Mouse (Mus musculus): ENCODE measurements at regions not wholly inside any gene's neighbourhood (a gene's known extent, or its start where the extent isn't known, plus 50 kb on each side); places are given as distances from the start of the nearest gene placed in this dataset.

DNA sequence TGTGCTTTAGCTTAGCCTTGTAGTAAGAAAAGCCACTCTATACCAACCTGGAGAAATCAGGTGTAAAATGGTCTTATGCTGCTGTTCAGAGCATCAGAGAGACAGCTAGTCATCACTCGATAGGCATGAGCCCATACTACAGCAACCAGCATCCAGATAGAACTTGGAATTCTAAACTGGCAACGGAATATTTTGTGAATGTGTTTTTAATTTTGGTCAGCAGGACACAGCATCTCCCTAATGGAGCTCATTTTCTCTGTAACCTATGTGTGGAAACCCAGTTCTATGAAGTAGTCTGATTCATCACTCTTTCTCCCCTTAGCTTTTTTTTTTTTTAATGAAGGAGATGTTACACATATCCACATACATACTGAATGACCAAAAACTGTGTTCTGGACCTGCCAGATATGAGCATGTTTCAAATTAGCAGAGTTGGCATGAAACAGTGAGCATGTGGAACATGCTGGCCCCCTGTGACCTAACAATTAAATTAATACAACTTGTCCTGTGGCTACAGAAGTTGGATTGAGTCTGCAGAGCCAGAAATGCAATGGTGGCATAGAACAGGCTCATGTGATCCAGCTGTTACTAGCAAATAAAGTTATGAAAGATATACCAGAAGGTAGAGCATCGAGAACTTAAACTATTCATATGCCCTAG lies 160.5 kb downstream of the Gipc2 start:
- Histone ChIP-seq H3K27ac (no peak overlapping the region), H3K9ac (replicated peaks) (no peak overlapping the region), H3K36me3 (replicated peaks; ENCODE audit: control insufficient read depth, insufficient read depth, low read depth) (no peaks in the 10 kb centered on the region), H3K9me3 (ENCODE audit: control insufficient read depth, low read length) (no peaks in the 10 kb centered on the region), H3K4me1 (replicated peaks; ENCODE audit: control insufficient read depth in 2 of 2, insufficient read depth in 2 of 2, low read length in 1 of 2) (no peaks in the 10 kb centered on the region), H3K4me2 (ENCODE audit: low read depth) (no peak overlapping the region), H3K4me3 (ENCODE audit: insufficient read depth in 1 of 2, low read depth in 2 of 2, low read length in 2 of 2) (no peak overlapping the region), H3K27me3 (ENCODE audit: control insufficient read depth, insufficient read depth, low read length) (no peaks in the 10 kb centered on the region)
- no peak for DNase-seq (ENCODE audit: low read depth in 3 of 3, low spot score in 3 of 3)
- TF ChIP-seq EP300 (IDR thresholded peaks at IDR 0.05; ENCODE audit: low read depth) (no peak), CTCF (IDR thresholded peaks at IDR 0.05; ENCODE audit: low read depth) (no peak)
- ATAC-seq (ENCODE audit: insufficient read depth) = no peak
- WGBS (ENCODE audit: insufficient replicate concordance) = 60% methylated on average over 3 of the region's 3 CpGs

DNA sequence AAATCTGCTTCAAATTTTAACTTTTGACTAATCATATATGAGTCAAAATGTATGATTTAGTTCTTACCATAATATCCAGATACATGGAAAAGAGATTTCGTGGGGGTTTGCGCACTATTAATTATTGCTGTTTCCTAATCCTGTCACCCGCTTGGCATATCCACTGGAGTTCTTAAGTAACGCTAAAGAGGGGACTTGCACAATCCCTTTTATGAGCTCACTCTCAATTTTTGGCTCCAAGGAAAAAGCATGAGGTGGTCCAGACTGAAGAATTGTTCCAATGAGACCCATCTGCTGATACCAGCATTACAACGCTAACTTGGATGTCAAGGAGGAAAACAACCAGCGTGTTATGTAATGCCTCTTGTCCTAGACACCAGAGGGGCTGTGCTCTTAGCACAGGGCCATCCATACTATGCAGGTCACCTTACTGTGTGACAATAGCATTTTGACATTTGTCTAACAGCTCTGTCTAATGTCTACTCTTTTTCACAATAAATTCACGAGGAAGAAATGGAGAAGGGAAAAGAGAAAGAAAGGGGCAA lies 161.5 kb downstream of the Gipc2 start:
- Histone ChIP-seq H3K4me2 (ENCODE audit: low read depth) (no peak overlapping the region), H3K4me3 (ENCODE audit: insufficient read depth in 1 of 2, low read depth in 2 of 2, low read length in 2 of 2) (no peak overlapping the region), H3K36me3 (replicated peaks; ENCODE audit: control insufficient read depth, insufficient read depth, low read depth) (no peaks in the 10 kb centered on the region), H3K9me3 (ENCODE audit: control insufficient read depth, low read length) (no peaks in the 10 kb centered on the region), H3K27ac (no peak overlapping the region), H3K27me3 (ENCODE audit: control insufficient read depth, insufficient read depth, low read length) (no peaks in the 10 kb centered on the region), H3K9ac (replicated peaks) (no peak overlapping the region), H3K4me1 (replicated peaks; ENCODE audit: control insufficient read depth in 2 of 2, insufficient read depth in 2 of 2, low read length in 1 of 2) (no peaks in the 10 kb centered on the region)
- DNase-seq (ENCODE audit: low read depth in 3 of 3, low spot score in 3 of 3) = no peak
- ATAC-seq (ENCODE audit: insufficient read depth) = no peak
- 63% methylated on average over 7 of the region's 7 CpGs for WGBS (ENCODE audit: insufficient replicate concordance)
- TF ChIP-seq EP300 (IDR thresholded peaks at IDR 0.05; ENCODE audit: low read depth) (no peak), CTCF (IDR thresholded peaks at IDR 0.05; ENCODE audit: low read depth) (no peak)

DNA sequence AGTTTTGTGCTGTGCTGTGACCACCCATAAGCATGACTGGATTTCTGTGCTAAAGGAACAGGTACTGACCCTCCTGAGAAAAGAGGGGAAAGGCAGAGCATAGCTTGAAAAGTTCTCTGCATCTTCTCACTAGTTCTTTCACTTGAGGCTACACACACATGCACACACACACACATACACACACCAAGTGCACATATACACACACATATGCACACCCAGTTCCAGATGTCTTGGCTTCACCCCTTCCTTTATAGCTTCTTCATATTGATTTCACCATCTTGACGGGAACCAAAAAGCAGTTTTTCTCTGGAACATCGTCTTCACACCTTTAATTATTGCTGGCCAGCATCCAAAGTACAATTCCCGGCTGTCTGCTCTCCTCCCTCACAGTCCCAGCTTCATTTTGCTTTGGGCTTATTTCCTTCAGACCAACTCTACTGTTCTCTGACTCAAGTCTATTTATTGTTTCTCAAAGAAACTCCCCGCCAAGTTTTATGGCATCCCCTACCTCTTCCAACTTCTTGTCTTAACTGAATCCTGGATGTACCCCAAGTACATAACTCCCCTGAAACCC lies 160.2 kb upstream of the Ptgfr start:
- H3K9ac ChIP-seq (replicated peaks) = no peak overlapping the region
- H3K4me1 ChIP-seq (replicated peaks; ENCODE audit: control insufficient read depth in 2 of 2, insufficient read depth in 2 of 2, low read length in 1 of 2) = no peaks in the 10 kb centered on the region
- H3K9me3 ChIP-seq (ENCODE audit: control insufficient read depth, low read length) = no peaks in the 10 kb centered on the region
- H3K27me3 ChIP-seq (ENCODE audit: control insufficient read depth, insufficient read depth, low read length) = no peaks in the 10 kb centered on the region
- no peak for DNase-seq (ENCODE audit: low read depth in 3 of 3, low spot score in 3 of 3)
- 65% methylated on average over 4 of the region's 4 CpGs for WGBS (ENCODE audit: insufficient replicate concordance)
- no peak overlapping the region for H3K27ac ChIP-seq
- H3K4me2 ChIP-seq (ENCODE audit: low read depth) = no peak overlapping the region
- TF ChIP-seq CTCF (IDR thresholded peaks at IDR 0.05; ENCODE audit: low read depth) = no peak
- TF ChIP-seq EP300 (IDR thresholded peaks at IDR 0.05; ENCODE audit: low read depth) = no peak
- ATAC-seq (ENCODE audit: insufficient read depth) = no peak
- no peak overlapping the region for H3K4me3 ChIP-seq (ENCODE audit: insufficient read depth in 1 of 2, low read depth in 2 of 2, low read length in 2 of 2)
- no peaks in the 10 kb centered on the region for H3K36me3 ChIP-seq (replicated peaks; ENCODE audit: control insufficient read depth, insufficient read depth, low read depth)

DNA sequence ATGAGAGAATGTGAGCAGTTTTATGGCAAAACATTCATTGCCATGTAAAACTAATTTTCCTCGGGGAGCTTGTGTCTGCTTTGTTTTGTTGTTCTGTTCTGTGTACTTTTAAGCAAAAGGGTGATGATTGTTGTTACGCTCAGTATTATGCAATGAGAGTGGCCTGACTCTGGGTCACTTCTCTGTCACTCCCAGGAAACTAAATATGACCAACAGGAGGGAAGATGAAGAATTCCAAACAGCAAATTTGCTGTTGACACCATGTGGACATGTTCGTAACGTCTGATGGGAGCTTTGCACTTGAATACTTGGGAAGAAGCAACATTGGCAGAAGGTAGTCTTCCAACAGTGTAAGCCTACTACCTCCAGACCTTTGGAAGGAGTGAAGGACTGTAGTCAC lies 159.7 kb upstream of the Ptgfr start:
- DNase-seq (ENCODE audit: low read depth in 3 of 3, low spot score in 3 of 3) (no peak), ATAC-seq (ENCODE audit: insufficient read depth) (no peak)
- Histone ChIP-seq H3K4me3 (ENCODE audit: insufficient read depth in 1 of 2, low read depth in 2 of 2, low read length in 2 of 2) (no peak overlapping the region), H3K27me3 (ENCODE audit: control insufficient read depth, insufficient read depth, low read length) (no peaks in the 10 kb centered on the region), H3K36me3 (replicated peaks; ENCODE audit: control insufficient read depth, insufficient read depth, low read depth) (no peaks in the 10 kb centered on the region), H3K27ac (no peak overlapping the region), H3K4me2 (ENCODE audit: low read depth) (no peak overlapping the region), H3K4me1 (replicated peaks; ENCODE audit: control insufficient read depth in 2 of 2, insufficient read depth in 2 of 2, low read length in 1 of 2) (no peaks in the 10 kb centered on the region), H3K9me3 (ENCODE audit: control insufficient read depth, low read length) (no peaks in the 10 kb centered on the region), H3K9ac (replicated peaks) (no peak overlapping the region)
- WGBS (ENCODE audit: insufficient replicate concordance) = 56% methylated on average over 4 of the region's 4 CpGs
- no peak for TF ChIP-seq CTCF (IDR thresholded peaks at IDR 0.05; ENCODE audit: low read depth)
- no peak for TF ChIP-seq EP300 (IDR thresholded peaks at IDR 0.05; ENCODE audit: low read depth)

DNA sequence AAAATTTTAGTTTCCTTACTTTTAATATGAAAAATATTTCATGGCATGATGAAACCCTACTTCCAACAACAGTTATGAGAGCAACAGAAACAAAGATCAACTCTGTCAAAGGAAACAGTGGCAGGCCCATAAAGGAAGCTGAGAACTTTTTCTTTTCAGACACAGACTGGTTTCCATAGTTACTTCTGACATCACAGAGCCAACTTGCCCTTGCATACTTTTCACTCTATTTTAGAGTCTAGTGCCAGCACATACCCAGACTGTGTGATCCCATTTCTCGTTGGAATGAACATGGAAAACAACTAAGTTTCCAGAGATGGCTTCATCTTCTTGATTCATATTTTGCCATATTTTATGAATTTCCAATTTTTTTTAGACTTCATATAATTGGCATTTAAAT lies 150.8 kb upstream of the Ptgfr start:
- no peaks in the 10 kb centered on the region for H3K4me1 ChIP-seq (replicated peaks; ENCODE audit: control insufficient read depth in 2 of 2, insufficient read depth in 2 of 2, low read length in 1 of 2)
- H3K4me2 ChIP-seq (ENCODE audit: low read depth) = no peak overlapping the region
- H3K36me3 ChIP-seq (replicated peaks; ENCODE audit: control insufficient read depth, insufficient read depth, low read depth) = no peaks in the 10 kb centered on the region
- no peak overlapping the region for H3K4me3 ChIP-seq (ENCODE audit: insufficient read depth in 1 of 2, low read depth in 2 of 2, low read length in 2 of 2)
- H3K9ac ChIP-seq (replicated peaks) = no peak overlapping the region
- TF ChIP-seq CTCF (IDR thresholded peaks at IDR 0.05; ENCODE audit: low read depth) = no peak
- DNase-seq (ENCODE audit: low read depth in 3 of 3, low spot score in 3 of 3) (no peak), ATAC-seq (ENCODE audit: insufficient read depth) (no peak)
- H3K27me3 ChIP-seq (ENCODE audit: control insufficient read depth, insufficient read depth, low read length) = no peaks in the 10 kb centered on the region
- H3K9me3 ChIP-seq (ENCODE audit: control insufficient read depth, low read length) = no peaks in the 10 kb centered on the region
- H3K27ac ChIP-seq = no peak overlapping the region
- 41% methylated on average over 1 of the region's 1 CpGs for WGBS (ENCODE audit: insufficient replicate concordance)

All from liver, embryonic 14.5 days (tissue).